In the genomic region with DNA sequence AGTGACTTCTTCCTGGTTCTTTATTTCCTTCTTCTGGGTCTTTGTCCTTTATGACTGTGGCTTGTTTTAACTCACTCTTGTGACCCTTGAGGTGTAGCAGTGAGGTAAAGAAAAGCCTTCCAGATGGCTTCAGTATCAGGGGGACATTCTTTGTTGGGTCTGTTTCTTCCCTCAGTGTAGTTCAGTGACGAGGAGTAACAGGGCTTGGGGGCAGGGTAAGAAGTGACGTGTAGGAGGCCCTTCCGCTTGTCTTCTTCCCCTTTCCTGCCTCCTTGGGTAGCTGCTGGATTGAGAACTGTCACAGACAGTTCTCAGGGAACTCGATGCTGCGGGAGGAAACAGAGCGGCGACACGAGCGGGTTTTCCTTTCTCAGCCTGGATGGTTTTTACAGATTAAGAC, we compare ENCODE assay signal across 7 mouse cellular contexts. TPM values are rescaled to one million over a fixed set of nuclear protein-coding genes. Genes with fewer than 3 reads are reported as not detected.
DNase-seq lines count a peak whose midpoint lies in the region; ATAC-seq lines count a peak whose summit lies in the region.

No protein-coding gene starts in this region.

- DNase-seq in 416B (ENCODE audit: low read depth): peak; percentile 77
- DNase-seq in B cell, adult 2 months: peak; percentile 73 to 77
- peak; percentile 74 for DNase-seq in lung, postnatal 36 days
- peak; percentile 36 to 44 for DNase-seq in thymus, postnatal 10 days (ENCODE audit: low spot score in 2 of 2)
- no peak for DNase-seq in cerebellum, adult 11-12 months

- no peaks in the 10 kb centered on the region for H3K9me3 ChIP-seq in embryonic facial prominence, embryonic 13.5 days
- H3K9me3 ChIP-seq in kidney, embryonic 15.5 days (replicated peaks): no peaks in the 10 kb centered on the region

- 0 out of 2 replicates have a peak overlapping the region, but pooled peaks have one; percentile 18 for H3K4me2 ChIP-seq in embryonic facial prominence, embryonic 13.5 days
- H3K4me2 ChIP-seq in kidney, embryonic 15.5 days: peak overlapping the region; percentile 39

- no peak for ATAC-seq in embryonic facial prominence, embryonic 13.5 days (ENCODE audit: insufficient number of reproducible peaks, insufficient read depth, low FRiP score, low TSS enrichment, low read depth)
- ATAC-seq in kidney, embryonic 15.5 days (replicated peaks; ENCODE audit: low FRiP score): peak; percentile 85

- H3K9ac ChIP-seq in embryonic facial prominence, embryonic 13.5 days: no peak overlapping the region
- no peak overlapping the region for H3K9ac ChIP-seq in kidney, embryonic 15.5 days

- no peaks in the 10 kb centered on the region for H3K27me3 ChIP-seq in embryonic facial prominence, embryonic 13.5 days
- no peaks in the 10 kb centered on the region for H3K27me3 ChIP-seq in kidney, embryonic 15.5 days

- H3K36me3 ChIP-seq in embryonic facial prominence, embryonic 13.5 days: 0 out of 2 replicates have a peak, but pooled peaks cover 3% of the 10 kb centered on the region
- peaks cover 6% of the 10 kb centered on the region; the same call in 1 of the 2 replicates for H3K36me3 ChIP-seq in kidney, embryonic 15.5 days

- H3K27ac ChIP-seq in embryonic facial prominence, embryonic 13.5 days: peak overlapping the region; percentile 44; the same call in 1 of the 2 replicates
- H3K27ac ChIP-seq in kidney, embryonic 15.5 days: peak overlapping the region; percentile 81

- H3K4me3 ChIP-seq in embryonic facial prominence, embryonic 13.5 days: no peak overlapping the region
- 0 out of 2 replicates have a peak overlapping the region, but pooled peaks have one; percentile 5 for H3K4me3 ChIP-seq in kidney, embryonic 15.5 days (replicated peaks)

- WGBS in embryonic facial prominence, embryonic 13.5 days: 39% methylated on average over 9 of the region's 9 CpGs
- WGBS in kidney, embryonic 15.5 days: 19% methylated on average over 9 of the region's 9 CpGs

- peaks cover 30% of the 10 kb centered on the region for H3K4me1 ChIP-seq in embryonic facial prominence, embryonic 13.5 days
- H3K4me1 ChIP-seq in kidney, embryonic 15.5 days: peaks cover 36% of the 10 kb centered on the region

RNA-seq across cellular contexts. Expression of a gene that starts 43.0 kb away (rescaled TPM):
- polyA plus RNA-seq in embryonic facial prominence, embryonic 13.5 days (2015; fragmentation: Nextera tagmentation; extraction: Ambion mirVana): 72.2 and 75.2 TPM in 2 replicates
- 58.4 and 60.0 TPM in 2 replicates for polyA plus RNA-seq in kidney, embryonic 15.5 days (2015; fragmentation: Nextera tagmentation; extraction: Ambion mirVana)
